Mouse (Mus musculus) kidney, adult 11 months (tissue): ENCODE data around the gene Ninj1.

Experiments used
- DNase-seq: peaks from one replicate; pipeline ENCODE4 v3.0.0; 2022

Ninj1 gene

DNA sequence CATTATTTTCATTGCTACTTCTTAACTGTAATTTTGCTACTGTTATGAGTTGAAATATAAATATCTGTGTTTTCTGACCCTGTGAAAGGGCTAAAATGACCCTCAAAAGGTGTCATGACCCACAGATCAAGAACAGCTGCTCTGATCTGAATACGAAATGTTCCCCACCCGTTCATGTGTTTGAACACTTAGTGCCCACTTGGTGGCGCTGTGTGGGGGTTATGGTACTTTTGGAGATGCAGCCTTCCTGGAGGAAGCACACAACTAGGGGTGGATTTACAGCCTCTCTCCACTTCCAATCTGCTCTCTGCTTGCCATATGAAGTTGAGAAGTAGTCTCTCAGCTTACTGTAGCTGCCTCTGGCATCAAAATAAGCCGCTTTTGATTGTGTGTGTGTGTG, 47.4 kb downstream of the Ninj1 start:
- no peak for DNase-seq

DNA sequence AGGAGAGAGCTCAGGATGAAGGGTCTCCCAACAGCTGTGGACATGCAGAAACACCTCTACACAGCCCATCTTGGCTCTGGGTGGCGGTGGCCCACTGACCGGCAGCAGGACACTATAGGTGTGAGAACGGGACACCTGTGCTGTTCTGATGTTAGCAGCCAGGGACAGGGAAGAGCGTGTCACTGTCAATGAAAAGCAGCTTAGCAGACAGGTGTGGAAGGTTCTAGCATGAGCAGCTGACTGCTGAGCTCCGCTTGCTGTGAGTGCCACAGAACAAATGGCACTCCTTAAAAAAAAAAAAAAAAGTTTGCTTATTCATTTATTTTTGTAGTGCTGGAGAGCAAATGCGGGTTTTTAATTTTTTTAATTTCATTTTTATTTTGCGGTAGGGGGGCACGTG, 50.3 kb downstream of the Ninj1 start:
- no peak for DNase-seq

DNA sequence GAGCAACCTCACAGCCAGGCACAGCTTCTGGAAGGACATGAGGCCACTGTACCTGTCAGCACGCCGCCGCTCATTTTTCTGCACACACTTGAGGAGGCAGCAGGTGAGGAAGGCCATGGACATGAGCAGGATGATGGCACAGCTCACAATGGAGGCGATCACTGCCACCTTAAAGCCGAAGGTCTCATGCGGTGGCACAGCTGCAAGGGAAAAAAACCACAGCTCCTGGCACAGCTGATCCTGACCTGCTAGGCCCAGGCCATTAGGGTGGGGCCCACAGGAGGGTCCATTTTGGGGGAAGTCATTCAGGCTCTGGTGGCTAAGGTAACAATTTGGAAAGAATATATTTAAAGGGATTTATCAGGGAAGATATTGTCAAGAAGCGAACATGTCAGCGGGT, 51.5 kb downstream of the Ninj1 start:
- no peak for DNase-seq

DNA sequence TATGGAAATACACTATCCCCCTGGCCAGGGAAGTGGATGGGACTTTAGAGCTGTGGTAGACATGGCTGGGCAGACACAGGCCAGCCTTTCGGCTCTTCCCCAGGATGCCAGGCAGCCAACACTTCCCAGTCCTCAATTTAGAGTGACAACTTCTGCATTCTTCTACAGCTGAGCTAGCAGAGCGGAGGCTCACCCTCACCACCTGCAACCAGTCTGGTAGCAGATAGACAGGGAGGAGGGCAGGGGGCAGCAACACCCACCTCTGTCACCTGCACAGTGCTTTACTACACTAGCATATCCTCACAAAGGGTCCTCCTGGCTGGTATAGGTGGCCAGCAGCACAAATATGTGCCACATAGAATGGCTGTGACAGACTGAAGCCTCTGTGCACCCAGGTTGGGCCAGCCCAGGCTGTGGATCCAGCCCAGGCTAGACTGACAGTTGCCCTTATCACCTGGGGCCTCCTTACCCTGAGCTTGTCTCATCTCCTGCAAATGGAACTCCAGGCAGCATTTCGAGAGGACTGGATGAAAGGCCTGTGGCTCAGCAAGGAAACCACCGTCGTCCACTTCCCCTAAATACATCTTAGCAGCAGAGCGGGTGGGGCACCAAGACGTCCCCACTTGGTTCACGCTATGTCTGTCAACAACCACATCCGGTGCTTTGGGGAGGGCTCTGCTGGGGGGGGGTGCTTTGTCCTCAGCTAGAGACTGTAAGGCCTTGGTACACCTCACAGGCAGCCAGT, 55.2 kb downstream of the Ninj1 start:
- no peak for DNase-seq

DNA sequence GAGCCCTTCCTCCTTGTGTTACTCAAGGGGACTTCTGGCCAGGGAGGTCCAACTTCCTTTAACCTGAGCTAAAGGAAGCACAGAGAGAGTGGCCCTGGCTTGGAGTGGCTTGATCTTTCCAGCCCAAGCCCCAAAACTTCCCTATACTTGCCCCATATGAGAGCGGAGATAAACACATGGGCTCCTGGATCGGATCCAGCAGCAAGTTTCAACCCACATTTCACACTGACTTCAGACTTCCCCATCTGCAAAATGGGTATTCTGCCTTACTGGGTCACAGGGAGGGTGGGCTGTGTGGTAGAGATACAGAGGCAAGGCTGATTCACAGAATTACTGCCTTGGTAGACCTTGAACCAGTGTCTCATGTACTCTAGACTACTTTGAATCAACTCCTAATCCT, 56.2 kb downstream of the Ninj1 start:
- no peak for DNase-seq

DNA sequence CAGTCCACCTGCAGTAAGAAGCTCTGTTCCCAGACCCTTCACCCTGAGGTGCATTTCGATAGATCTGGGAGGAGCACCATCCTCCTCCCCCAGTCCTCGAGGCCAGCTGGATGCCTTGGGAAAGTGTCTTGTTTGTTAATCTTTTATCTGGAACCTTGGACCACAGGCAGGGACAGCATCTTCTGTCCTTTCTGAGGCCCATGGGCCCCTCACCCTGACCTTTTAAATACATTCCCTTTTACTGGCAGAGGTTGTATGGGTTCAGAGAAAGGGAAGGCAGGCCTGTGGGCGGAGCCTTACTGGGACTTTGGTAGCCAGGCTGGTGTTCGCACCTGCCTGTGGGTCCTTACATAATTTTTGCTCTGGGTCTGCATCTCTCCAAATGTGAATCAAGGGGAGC, 58.0 kb downstream of the Ninj1 start:
- DNase-seq = peak; percentile 91
